ENCODE assay signal across 38 mouse cellular contexts in genomic region chr19:58776461-58776860, GRCm38 (mm10). TPM values are rescaled to one million over a fixed set of nuclear protein-coding genes. Genes with fewer than 3 reads are reported as not detected.
"Had no signal": no experiment of that assay in that cellular context is flagged by ENCODE, and none has a peak within 500 bp of the region (broad histone marks: within the 10 kb centered on the region; RNA-seq: fewer than 3 reads in every experiment).

No protein-coding gene starts in this region.

- H3K27ac ChIP-seq: embryonic facial prominence, embryonic 12.5 days; embryonic facial prominence, embryonic 13.5 days; embryonic facial prominence, embryonic 15.5 days; forebrain, embryonic 10.5 days; forebrain, embryonic 12.5 days; forebrain, embryonic 13.5 days; forebrain, embryonic 15.5 days; gastrocnemius, adult 2 months; heart, adult 2 months; heart, embryonic 10.5 days; heart, embryonic 13.5 days had no signal

- ATAC-seq: forebrain, embryonic 13.5 days; forebrain, embryonic 14.5 days; forebrain, embryonic 15.5 days; forebrain, embryonic 16.5 days had no signal

- H3K9ac ChIP-seq: embryonic facial prominence, embryonic 12.5 days; embryonic facial prominence, embryonic 13.5 days; embryonic facial prominence, embryonic 15.5 days; forebrain, embryonic 12.5 days; forebrain, embryonic 13.5 days; forebrain, embryonic 15.5 days; heart, embryonic 12.5 days; heart, embryonic 13.5 days had no signal

- DNase-seq: cerebellum, adult 2 months; cerebellum, adult 8-10 months; cerebellum, adult 9-10 months; cerebellum, adult 9-11 months; cerebellum, postnatal 10 days; cerebellum, postnatal 14 days; cerebellum, postnatal 25 days; cerebellum, postnatal 36 days; embryo, embryonic 11 days; gastrocnemius, adult 2 months; gastrocnemius, postnatal 10 days; gastrocnemius, postnatal 14 days; gastrocnemius, postnatal 25 days; gastrocnemius, postnatal 36 days; heart, adult 18-20 months; heart, adult 2 months had no signal

- H3K36me3 ChIP-seq: embryonic facial prominence, embryonic 12.5 days; embryonic facial prominence, embryonic 13.5 days; embryonic facial prominence, embryonic 15.5 days; forebrain, embryonic 10.5 days; forebrain, embryonic 12.5 days; forebrain, embryonic 15.5 days; heart, embryonic 10.5 days; heart, embryonic 12.5 days; heart, embryonic 13.5 days had no signal

- H3K4me2 ChIP-seq: embryonic facial prominence, embryonic 12.5 days; embryonic facial prominence, embryonic 13.5 days; embryonic facial prominence, embryonic 15.5 days; forebrain, embryonic 12.5 days; forebrain, embryonic 13.5 days; forebrain, embryonic 15.5 days; heart, embryonic 11.5 days; heart, embryonic 12.5 days; heart, embryonic 13.5 days had no signal

- H3K9me3 ChIP-seq: embryonic facial prominence, embryonic 12.5 days; embryonic facial prominence, embryonic 13.5 days; embryonic facial prominence, embryonic 15.5 days; forebrain, embryonic 10.5 days; forebrain, embryonic 12.5 days; forebrain, embryonic 13.5 days; forebrain, embryonic 15.5 days; heart, embryonic 10.5 days; heart, embryonic 12.5 days; heart, embryonic 13.5 days had no signal

- H3K4me1 ChIP-seq: embryonic facial prominence, embryonic 12.5 days; embryonic facial prominence, embryonic 13.5 days; embryonic facial prominence, embryonic 15.5 days; heart, embryonic 10.5 days; heart, embryonic 13.5 days had no signal

- H3K27me3 ChIP-seq: embryonic facial prominence, embryonic 12.5 days; embryonic facial prominence, embryonic 13.5 days; embryonic facial prominence, embryonic 15.5 days; forebrain, embryonic 12.5 days; forebrain, embryonic 13.5 days; forebrain, embryonic 15.5 days; heart, embryonic 12.5 days; heart, embryonic 13.5 days had no signal

- H3K4me3 ChIP-seq: embryonic facial prominence, embryonic 12.5 days; embryonic facial prominence, embryonic 13.5 days; embryonic facial prominence, embryonic 15.5 days; erythroblast, embryonic 14.5 days; forebrain, embryonic 10.5 days; forebrain, embryonic 12.5 days; forebrain, embryonic 13.5 days; forebrain, embryonic 15.5 days; gastrocnemius, adult 2 months; heart, adult 2 months; heart, embryonic 10.5 days; heart, embryonic 12.5 days; heart, embryonic 13.5 days had no signal

RNA-seq across cellular contexts. Expression of gene Pnliprp2, which starts 16.9 kb away (rescaled TPM):
- total RNA-seq: common myeloid progenitor, adult 5-6 weeks; gastrocnemius, adult 18-20 months; gastrocnemius, adult 2 months; gastrocnemius, adult 8-10 months; gastrocnemius, postnatal 10 days; gastrocnemius, postnatal 14 days; gastrocnemius, postnatal 25 days; gastrocnemius, postnatal 36 days; gastrocnemius, postnatal 4 days; granulocyte monocyte progenitor cell, adult 5-6 weeks; heart, adult 18-20 months; heart, adult 2 months; heart, adult 8-10 months had no signal
- polyA plus RNA-seq: cerebellum, adult 2 months; embryonic facial prominence, embryonic 11.5 days; embryonic facial prominence, embryonic 12.5 days; embryonic facial prominence, embryonic 13.5 days; erythroblast, embryonic 14.5 days; forebrain, embryonic 12.5 days; heart, adult 2 months had no signal

RNA-seq across cellular contexts. Expression of gene 1700019N19Rik, which starts 17.8 kb away (rescaled TPM):
- total RNA-seq: common myeloid progenitor, adult 5-6 weeks; gastrocnemius, adult 18-20 months; gastrocnemius, adult 2 months; gastrocnemius, adult 8-10 months; gastrocnemius, postnatal 10 days; gastrocnemius, postnatal 14 days; gastrocnemius, postnatal 25 days; gastrocnemius, postnatal 36 days; gastrocnemius, postnatal 4 days; granulocyte monocyte progenitor cell, adult 5-6 weeks; heart, adult 18-20 months; heart, adult 2 months; heart, adult 8-10 months had no signal
- polyA plus RNA-seq: cerebellum, adult 2 months; embryonic facial prominence, embryonic 11.5 days; embryonic facial prominence, embryonic 13.5 days; embryonic facial prominence, embryonic 15.5 days; erythroblast, embryonic 14.5 days; forebrain, embryonic 10.5 days; forebrain, embryonic 12.5 days; forebrain, embryonic 13.5 days; forebrain, embryonic 14.5 days; forebrain, embryonic 15.5 days; forebrain, embryonic 16.5 days; heart, embryonic 10.5 days; heart, embryonic 11.5 days; heart, embryonic 12.5 days; heart, embryonic 13.5 days had no signal

RNA-seq across cellular contexts. Expression of gene Pnliprp1, which starts 47.8 kb away (rescaled TPM):
- total RNA-seq: common myeloid progenitor, adult 5-6 weeks; gastrocnemius, adult 2 months; gastrocnemius, adult 8-10 months; gastrocnemius, postnatal 10 days; gastrocnemius, postnatal 14 days; gastrocnemius, postnatal 25 days; gastrocnemius, postnatal 36 days; gastrocnemius, postnatal 4 days; granulocyte monocyte progenitor cell, adult 5-6 weeks; heart, adult 2 months; heart, adult 8-10 months had no signal
- polyA plus RNA-seq: cerebellum, adult 2 months; cortical plate, adult 2 months; embryonic facial prominence, embryonic 11.5 days; embryonic facial prominence, embryonic 13.5 days; erythroblast, embryonic 14.5 days; forebrain, embryonic 10.5 days; forebrain, embryonic 12.5 days had no signal
